Mouse (Mus musculus) kidney, embryonic 14.5 days (tissue): ENCODE data around the gene Styk1. TPM values are rescaled to one million over a fixed set of nuclear protein-coding genes. Genes with fewer than 3 reads are reported as not detected.
"Not testable (repeated sequence)": the region's sequence is repeated elsewhere in the genome, so short reads cannot be mapped to it uniquely, and the experiment has no call there.

Source experiments
- ATAC-seq: fragments of 200-750 bp; cut with Nextera tagmentation; 2 replicates; pipeline ENCODE4 v1.8.0; 2017; ENCODE audit warnings: moderate number of reproducible peaks, mild to moderate bottlenecking, moderate TSS enrichment, moderate library complexity; ENCODE audit not compliant: low FRiP score, low TSS enrichment
- H3K27ac ChIP-seq: fragments of 300-500 bp; sonication (generic); 2 replicates; pipeline ENCODE4 v1.5.1; 2014; ENCODE audit warnings: low read depth, mild to moderate bottlenecking, low read length, moderate library complexity, mixed read lengths
- H3K27me3 ChIP-seq: fragments of 300-500 bp; sonication (generic); 2 replicates; pipeline ENCODE4 v1.6.1; 2014; ENCODE audit warnings: mild to moderate bottlenecking, low read length; ENCODE audit not compliant: control insufficient read depth, insufficient read depth
- H3K36me3 ChIP-seq: fragments of 300-500 bp; sonication (generic); 2 replicates; pipeline ENCODE4 v1.6.1; 2014; ENCODE audit warnings: low read length, mixed read lengths; ENCODE audit not compliant: control insufficient read depth, insufficient read depth
- H3K4me1 ChIP-seq: fragments of 300-500 bp; sonication (generic); 2 replicates; pipeline ENCODE4 v1.6.1; 2014; ENCODE audit warnings: low read length, mixed read lengths; ENCODE audit not compliant: control insufficient read depth, insufficient read depth
- H3K4me2 ChIP-seq: fragments of 300-500 bp; sonication (generic); replicated peaks from 2 replicates; pipeline ENCODE4 v1.6.1; 2014; ENCODE audit warnings: low read depth, mild to moderate bottlenecking, low read length
- H3K4me3 ChIP-seq: fragments of 300-500 bp; sonication (generic); 2 replicates; pipeline ENCODE4 v1.5.1; 2014; ENCODE audit warnings: mild to moderate bottlenecking, low read length
- H3K9ac ChIP-seq: fragments of 300-500 bp; sonication (generic); 2 replicates; pipeline ENCODE4 v1.6.1; 2014; ENCODE audit warnings: low read depth, mild to moderate bottlenecking, low read length, moderate library complexity
- H3K9me3 ChIP-seq: fragments of 300-500 bp; sonication (generic); 2 replicates; pipeline ENCODE4 v1.6.1; 2016; ENCODE audit warnings: low read length; ENCODE audit not compliant: control insufficient read depth
- WGBS: fragments of 180-500 bp; shearing (Covaris S2); extraction: QIAGEN DNeasy Blood & Tissue Kit; methylation state at CpG from one replicate; pipeline ENCODE4 v1.1.7; 2014; 5-methylcytosine and 5-hydroxymethylcytosine counted together
- polyA plus RNA-seq: library from polyadenylated mRNA; unstranded; fragments of >200 nt; fragmentation: Nextera tagmentation; extraction: Ambion mirVana; gene quantifications from 2 replicates; pipeline ENCODE4 v1.2.1, GENCODE M21; 2014

Styk1 gene
- polyA plus RNA-seq, 1 experiment from 2014 or later = 5.0 TPM

DNA sequence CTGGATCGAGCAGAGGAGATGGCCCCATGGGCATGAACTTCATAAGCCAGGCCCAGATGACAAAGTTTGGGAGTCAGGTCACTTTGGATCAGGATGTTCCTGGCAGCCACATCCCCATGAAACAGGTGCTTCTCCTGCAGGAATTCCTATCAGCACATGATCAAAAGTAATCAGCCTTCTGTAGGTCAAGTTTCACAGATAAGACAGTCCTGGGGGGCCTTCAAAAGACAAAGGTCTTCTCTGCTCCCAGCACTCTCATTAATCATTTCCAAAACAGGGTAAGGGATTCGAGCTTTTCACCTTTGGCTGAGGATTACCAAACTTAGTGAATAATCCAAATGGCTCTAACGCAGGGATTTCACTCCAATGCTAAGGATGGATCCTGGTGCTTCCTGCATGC, 48.6 kb downstream of the Styk1 start:
- Histone ChIP-seq H3K9ac (no peak overlapping the region), H3K4me3 (no peak overlapping the region), H3K27me3 (no peaks in the 10 kb centered on the region), H3K27ac (no peak overlapping the region), H3K9me3 (no peaks in the 10 kb centered on the region), H3K36me3 (no peaks in the 10 kb centered on the region), H3K4me2 (no peak overlapping the region), H3K4me1 (no peaks in the 10 kb centered on the region)
- 59% methylated on average over 3 of the region's 3 CpGs for WGBS
- ATAC-seq = no peak

DNA sequence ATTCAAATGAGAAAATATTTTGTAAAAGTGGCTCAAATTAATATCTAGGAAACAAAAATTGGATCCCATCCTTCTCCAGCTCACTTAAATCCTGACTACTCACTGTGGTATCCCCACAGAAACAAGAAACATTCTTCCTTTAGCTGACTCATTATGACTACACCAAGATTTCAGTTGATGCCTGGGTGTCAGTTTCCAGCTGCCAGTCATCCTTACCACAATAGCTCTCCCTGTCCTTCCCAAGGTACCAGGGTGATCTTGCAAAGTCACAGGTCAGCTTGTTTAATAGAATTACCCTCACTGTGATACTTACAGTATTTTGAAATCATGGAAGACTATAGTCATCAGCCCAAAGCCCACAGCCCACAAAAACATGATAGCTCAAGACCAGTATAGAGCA, 54.9 kb downstream of the Styk1 start:
- H3K9me3 ChIP-seq = no peaks in the 10 kb centered on the region
- no peak overlapping the region for H3K27ac ChIP-seq
- H3K27me3 ChIP-seq = no peaks in the 10 kb centered on the region
- no peak for ATAC-seq
- H3K4me1 ChIP-seq = no peaks in the 10 kb centered on the region
- no peaks in the 10 kb centered on the region for H3K36me3 ChIP-seq
- no peak overlapping the region for H3K4me2 ChIP-seq
- no peak overlapping the region for H3K9ac ChIP-seq
- no peak overlapping the region for H3K4me3 ChIP-seq

DNA sequence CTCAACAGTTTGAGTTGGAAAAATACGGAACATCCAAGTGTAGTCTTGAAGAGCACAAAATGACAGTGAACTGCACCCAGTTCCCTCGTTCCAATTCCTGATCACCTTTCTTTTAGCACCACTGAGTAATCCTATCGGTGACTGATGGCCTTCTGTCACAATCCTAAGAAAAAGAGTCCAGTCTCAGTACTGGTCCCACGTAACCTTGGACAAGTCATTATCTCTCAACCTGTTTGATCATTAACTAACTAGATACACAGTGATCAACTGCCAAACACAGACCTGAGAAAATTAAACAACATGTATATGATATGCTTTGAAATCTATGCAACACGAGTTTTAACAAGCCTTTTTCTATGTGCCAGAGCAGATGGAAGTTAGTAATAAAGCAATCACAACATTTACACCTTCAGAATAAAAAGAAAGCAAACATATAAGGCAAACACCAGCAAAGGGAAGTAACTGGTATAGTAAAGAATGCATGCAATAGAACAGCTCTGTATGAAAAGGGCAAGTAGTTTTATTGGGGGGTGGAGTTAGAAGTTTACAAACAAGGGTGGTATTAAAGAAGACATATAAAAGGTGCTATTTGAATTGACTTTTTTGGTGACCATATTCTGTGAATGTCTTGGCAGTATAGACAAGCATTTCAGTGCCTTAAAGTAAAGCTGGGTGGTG, 58.8 kb downstream of the Styk1 start:
- Histone ChIP-seq H3K4me2 (no peak overlapping the region), H3K4me3 (no peak overlapping the region), H3K36me3 (no peaks in the 10 kb centered on the region), H3K27me3 (no peaks in the 10 kb centered on the region), H3K27ac (no peak overlapping the region), H3K4me1 (peaks cover 8% of the 10 kb centered on the region; the same call in 1 of the 2 replicates), H3K9me3 (no peaks in the 10 kb centered on the region), H3K9ac (no peak overlapping the region)
- 82% methylated on average over 5 of the region's 5 CpGs for WGBS
- no peak for ATAC-seq

DNA sequence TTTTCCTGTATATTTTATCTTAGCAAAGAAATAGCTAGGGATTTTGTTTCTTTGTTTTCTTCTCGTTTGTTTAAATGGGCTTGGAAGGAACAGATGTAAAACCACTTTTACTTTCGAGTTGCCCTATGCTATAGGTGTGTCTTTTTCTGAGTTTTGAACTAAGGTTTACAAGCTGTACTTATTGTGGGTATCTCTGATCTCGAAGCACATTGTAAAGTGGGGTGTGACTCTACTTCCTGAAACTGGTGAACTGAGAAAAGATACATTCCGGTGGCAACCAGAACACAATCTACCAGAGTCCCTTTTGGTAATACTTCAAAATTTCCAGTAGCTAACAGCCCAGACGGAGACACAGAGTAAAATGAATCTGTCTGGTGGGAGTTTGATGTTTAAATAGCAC, 59.5 kb downstream of the Styk1 start:
- no peak overlapping the region for H3K4me3 ChIP-seq
- no peak for ATAC-seq
- no peak overlapping the region for H3K9ac ChIP-seq

DNA sequence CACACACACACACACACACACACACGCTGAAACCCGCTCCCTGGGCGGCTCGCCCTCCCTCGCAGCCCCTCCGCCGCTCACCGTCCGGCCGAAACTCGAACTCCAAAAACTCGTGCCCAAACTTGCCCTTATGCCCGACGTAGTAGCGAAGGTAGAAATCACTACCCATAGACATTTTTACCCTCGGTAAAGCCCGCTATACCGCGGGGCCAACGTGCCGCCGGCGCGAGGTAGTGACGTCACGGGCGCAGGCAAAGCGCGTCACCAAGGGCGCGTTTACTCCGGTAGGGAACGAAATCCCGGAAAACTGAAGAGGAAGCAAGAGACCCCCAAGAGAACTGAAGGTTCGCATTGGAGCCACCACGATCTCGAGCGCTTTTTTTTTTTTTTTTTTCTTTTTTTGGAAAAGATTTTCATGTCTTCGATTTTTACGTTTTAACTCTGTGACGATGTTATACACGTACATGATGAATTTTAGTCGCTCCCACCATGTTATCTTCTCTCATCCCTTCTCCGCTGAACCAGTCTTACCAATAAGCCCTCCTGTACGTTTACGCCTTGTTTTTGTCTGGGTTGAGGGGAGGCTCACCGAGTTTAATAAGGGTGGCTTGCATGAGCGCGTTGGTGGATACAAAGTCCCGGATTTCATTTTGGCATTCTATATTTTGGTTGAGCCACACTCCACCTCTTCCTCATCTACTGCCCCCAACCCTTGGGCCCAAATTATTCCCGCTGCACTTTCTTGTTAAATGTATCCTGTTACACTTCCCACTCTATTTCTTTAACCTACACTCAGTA, 60.2 kb downstream of the Styk1 start, which contains the start of gene Magohb:
Magohb (minus strand) TSS at position 254 of the 798 bp plus-strand sequence.
- no peaks in the 10 kb centered on the region for H3K9me3 ChIP-seq
- H3K4me1 ChIP-seq = peaks cover 8% of the 10 kb centered on the region; the same call in 1 of the 2 replicates
- WGBS = 3% methylated on average over 50 of the region's 51 CpGs
- H3K9ac ChIP-seq = peak within 1 kb of the TSS; percentile 70
- H3K27ac ChIP-seq = peak within 1 kb of the TSS; percentile 62; the same call in 1 of the 2 replicates
- peaks cover 2% of the 10 kb centered on the region; the same call in 1 of the 2 replicates for H3K36me3 ChIP-seq
- ATAC-seq = peak; percentile 94
- peak within 1 kb of the TSS; percentile 58 for H3K4me2 ChIP-seq
- no peaks in the 10 kb centered on the region for H3K27me3 ChIP-seq
- H3K4me3 ChIP-seq = peak within 1 kb of the TSS; percentile 77

More for the DNA sequence above, 59.5 kb downstream of the Styk1 start:
- no peaks in the 10 kb centered on the region for H3K36me3 ChIP-seq
- H3K27ac ChIP-seq = no peak overlapping the region
- WGBS = 89% methylated on average over 5 of the region's 5 CpGs
- H3K9me3 ChIP-seq = no peaks in the 10 kb centered on the region
- H3K4me2 ChIP-seq = no peak overlapping the region; the same call in 1 of the 2 replicates
- H3K4me1 ChIP-seq = peaks cover 8% of the 10 kb centered on the region; the same call in 1 of the 2 replicates
- no peaks in the 10 kb centered on the region for H3K27me3 ChIP-seq

DNA sequence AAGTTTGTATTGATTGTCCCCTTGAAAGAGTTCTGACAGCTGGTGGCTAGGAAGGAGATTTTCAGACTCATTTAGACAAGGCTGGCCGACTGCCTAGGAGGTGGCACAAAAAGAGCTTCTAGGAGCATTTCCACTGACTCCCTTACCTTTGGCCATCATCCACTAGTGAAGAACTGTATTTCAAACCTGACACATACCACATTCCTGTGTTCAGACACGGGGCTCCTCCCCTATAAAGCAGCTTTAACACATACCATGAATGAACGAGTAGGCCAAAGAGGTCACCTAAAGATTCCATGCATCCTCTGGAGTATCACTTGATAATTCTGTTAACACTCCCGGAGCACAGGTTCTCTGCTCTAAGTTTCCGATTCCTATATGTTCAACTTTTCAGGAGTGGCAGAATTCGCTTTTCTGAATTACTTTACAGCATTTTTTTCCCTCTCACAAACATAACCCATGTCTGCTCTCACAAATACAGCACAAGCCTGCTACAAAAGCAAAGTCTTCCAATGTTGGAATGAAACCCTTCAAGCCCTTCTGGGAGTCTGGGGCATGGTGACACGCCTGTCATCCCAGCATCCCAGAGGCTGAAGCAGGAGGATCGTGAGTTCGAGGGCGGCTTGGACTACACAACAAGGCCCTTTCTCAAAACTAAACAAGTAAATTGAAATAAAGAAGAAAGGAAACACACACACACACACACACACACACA, 61.0 kb downstream of the Styk1 start:
- peaks cover 9% of the 10 kb centered on the region; the same call in 1 of the 2 replicates for H3K36me3 ChIP-seq
- WGBS = 19% methylated on average over 10 of the region's 10 CpGs

DNA sequence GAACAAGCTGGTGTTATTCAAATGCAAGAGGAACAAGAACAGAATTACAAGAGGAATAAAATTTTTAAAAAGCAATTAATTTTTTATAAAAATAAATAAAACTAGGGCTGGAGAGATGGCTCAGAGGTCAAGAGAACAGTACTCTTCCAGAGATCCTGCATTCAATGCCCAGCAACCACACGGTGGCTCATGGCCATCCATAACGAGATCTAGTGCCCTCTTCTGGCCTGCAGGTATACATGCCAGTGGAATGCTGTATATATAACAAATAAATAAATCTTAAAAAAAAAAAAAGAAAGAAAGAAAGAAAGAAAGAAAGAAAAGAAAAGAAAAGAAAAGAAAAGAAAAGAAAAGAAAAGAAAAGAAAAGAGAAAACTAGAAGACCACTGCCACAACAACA, 63.0 kb downstream of the Styk1 start:
- H3K36me3 ChIP-seq = peaks cover 14% of the 10 kb centered on the region

More for the DNA sequence above, 61.0 kb downstream of the Styk1 start:
- H3K27me3 ChIP-seq = no peaks in the 10 kb centered on the region
- H3K4me3 ChIP-seq = peak overlapping the region; percentile 77
- peak overlapping the region; percentile 70 for H3K9ac ChIP-seq
- peak overlapping the region; percentile 62; the same call in 1 of the 2 replicates for H3K27ac ChIP-seq
- H3K9me3 ChIP-seq = no peaks in the 10 kb centered on the region
- H3K4me1 ChIP-seq = peaks cover 8% of the 10 kb centered on the region; the same call in 1 of the 2 replicates
- peak; percentile 56; the same call in 1 of the 2 replicates for ATAC-seq
- peak overlapping the region; percentile 58 for H3K4me2 ChIP-seq

DNA sequence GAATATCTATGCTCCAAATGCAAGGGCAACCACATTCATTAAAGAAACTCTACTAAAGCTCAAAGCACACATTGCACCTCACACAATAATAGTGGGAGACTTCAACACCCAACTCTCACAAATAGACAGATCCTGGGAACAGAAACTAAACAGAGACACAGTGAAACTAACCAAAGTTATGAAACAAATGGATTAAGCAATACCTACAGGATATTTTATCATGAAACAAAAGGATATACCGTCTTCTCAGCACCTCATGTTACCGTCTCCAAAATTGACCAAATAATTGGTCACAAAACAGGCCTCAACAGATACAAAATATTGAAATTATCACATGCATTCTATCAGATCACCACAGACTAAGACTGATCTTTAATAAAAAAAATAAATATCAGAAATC, 75.2 kb downstream of the Styk1 start:
- WGBS = 93% methylated on average over 2 of the region's 2 CpGs
- not testable (repeated sequence) for H3K4me1 ChIP-seq, H3K4me3 ChIP-seq, H3K36me3 ChIP-seq, H3K27me3 ChIP-seq, H3K27ac ChIP-seq, H3K9me3 ChIP-seq, H3K9ac ChIP-seq, H3K4me2 ChIP-seq, ATAC-seq

More for the DNA sequence above, 63.0 kb downstream of the Styk1 start:
- H3K9me3 ChIP-seq = no peaks in the 10 kb centered on the region
- no peak overlapping the region for H3K9ac ChIP-seq
- H3K4me2 ChIP-seq = no peak overlapping the region
- WGBS = 17% methylated on average over 2 of the region's 2 CpGs
- H3K27me3 ChIP-seq = no peaks in the 10 kb centered on the region
- H3K4me3 ChIP-seq = no peak overlapping the region
- no peak for ATAC-seq
- peaks cover 8% of the 10 kb centered on the region; the same call in 1 of the 2 replicates for H3K4me1 ChIP-seq
- H3K27ac ChIP-seq = no peak overlapping the region
